Mouse (Mus musculus) kidney, embryonic 14.5 days (tissue): ENCODE results near the gene Pdgfa. TPM values are rescaled to one million over a fixed set of nuclear protein-coding genes. Genes with fewer than 3 reads are reported as not detected.
A peak's percentile ranks its signal among the peaks of the same experiment; 100 is the strongest.

ENCODE experiments used
- ATAC-seq: fragments of 200-750 bp; cut with Nextera tagmentation; 2 replicates; pipeline ENCODE4 v1.8.0; 2017; ENCODE audit warnings: moderate number of reproducible peaks, mild to moderate bottlenecking, moderate TSS enrichment, moderate library complexity; ENCODE audit not compliant: low FRiP score, low TSS enrichment
- H3K27ac ChIP-seq: fragments of 300-500 bp; sonication (generic); 2 replicates; pipeline ENCODE4 v1.5.1; 2014; ENCODE audit warnings: low read depth, mild to moderate bottlenecking, low read length, moderate library complexity, mixed read lengths
- H3K27me3 ChIP-seq: fragments of 300-500 bp; sonication (generic); 2 replicates; pipeline ENCODE4 v1.6.1; 2014; ENCODE audit warnings: mild to moderate bottlenecking, low read length; ENCODE audit not compliant: control insufficient read depth, insufficient read depth
- H3K36me3 ChIP-seq: fragments of 300-500 bp; sonication (generic); 2 replicates; pipeline ENCODE4 v1.6.1; 2014; ENCODE audit warnings: low read length, mixed read lengths; ENCODE audit not compliant: control insufficient read depth, insufficient read depth
- H3K4me1 ChIP-seq: fragments of 300-500 bp; sonication (generic); 2 replicates; pipeline ENCODE4 v1.6.1; 2014; ENCODE audit warnings: low read length, mixed read lengths; ENCODE audit not compliant: control insufficient read depth, insufficient read depth
- H3K4me2 ChIP-seq: fragments of 300-500 bp; sonication (generic); replicated peaks from 2 replicates; pipeline ENCODE4 v1.6.1; 2014; ENCODE audit warnings: low read depth, mild to moderate bottlenecking, low read length
- H3K4me3 ChIP-seq: fragments of 300-500 bp; sonication (generic); 2 replicates; pipeline ENCODE4 v1.5.1; 2014; ENCODE audit warnings: mild to moderate bottlenecking, low read length
- H3K9ac ChIP-seq: fragments of 300-500 bp; sonication (generic); 2 replicates; pipeline ENCODE4 v1.6.1; 2014; ENCODE audit warnings: low read depth, mild to moderate bottlenecking, low read length, moderate library complexity
- H3K9me3 ChIP-seq: fragments of 300-500 bp; sonication (generic); 2 replicates; pipeline ENCODE4 v1.6.1; 2016; ENCODE audit warnings: low read length; ENCODE audit not compliant: control insufficient read depth
- WGBS: fragments of 180-500 bp; shearing (Covaris S2); extraction: QIAGEN DNeasy Blood & Tissue Kit; methylation state at CpG from one replicate; pipeline ENCODE4 v1.1.7; 2014; 5-methylcytosine and 5-hydroxymethylcytosine counted together
- polyA plus RNA-seq: library from polyadenylated mRNA; unstranded; fragments of >200 nt; fragmentation: Nextera tagmentation; extraction: Ambion mirVana; gene quantifications from 2 replicates; pipeline ENCODE4 v1.2.1, GENCODE M21; 2014

Pdgfa gene
- polyA plus RNA-seq, 1 experiment from 2014 or later, result 57.7 TPM

DNA sequence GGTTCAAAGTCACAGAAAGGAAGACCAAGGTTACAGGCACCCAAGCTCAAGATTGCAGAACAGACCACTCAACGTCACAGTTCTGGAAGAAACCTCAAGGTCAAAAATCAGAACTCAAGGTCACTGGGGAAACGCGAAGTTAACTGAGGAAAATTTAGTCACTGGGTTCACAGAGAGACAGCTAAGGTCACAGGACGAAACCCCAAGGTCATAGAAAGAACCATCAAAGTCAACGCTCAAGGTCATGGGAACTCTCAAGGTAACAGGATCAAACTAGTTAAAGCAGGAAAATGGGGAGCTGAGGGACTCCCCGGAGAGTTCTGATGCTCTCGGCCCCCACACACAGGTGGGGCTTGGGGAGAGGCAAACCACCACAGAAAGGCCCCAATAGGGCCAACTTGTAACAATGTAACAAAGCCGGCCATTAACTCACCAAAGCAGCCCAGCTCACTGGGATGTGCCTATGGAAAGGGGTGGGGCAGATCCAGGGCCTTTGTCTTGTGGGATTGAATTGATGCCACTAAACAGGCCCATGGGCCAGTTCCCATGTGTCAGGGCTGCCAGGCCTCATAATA lies 22.2 kb downstream of the Pdgfa start:
- no peak for ATAC-seq
- H3K9ac ChIP-seq, result no peak overlapping the region
- H3K36me3 ChIP-seq, result peaks cover 19% of the 10 kb centered on the region; the same call in 1 of the 2 replicates
- no peaks in the 10 kb centered on the region for H3K9me3 ChIP-seq
- peaks cover 10% of the 10 kb centered on the region for H3K4me1 ChIP-seq
- H3K27me3 ChIP-seq, result no peaks in the 10 kb centered on the region
- H3K27ac ChIP-seq, result no peak overlapping the region
- no peak overlapping the region for H3K4me2 ChIP-seq
- WGBS, result 94% methylated on average over 8 of the region's 8 CpGs
- H3K4me3 ChIP-seq, result no peak overlapping the region

DNA sequence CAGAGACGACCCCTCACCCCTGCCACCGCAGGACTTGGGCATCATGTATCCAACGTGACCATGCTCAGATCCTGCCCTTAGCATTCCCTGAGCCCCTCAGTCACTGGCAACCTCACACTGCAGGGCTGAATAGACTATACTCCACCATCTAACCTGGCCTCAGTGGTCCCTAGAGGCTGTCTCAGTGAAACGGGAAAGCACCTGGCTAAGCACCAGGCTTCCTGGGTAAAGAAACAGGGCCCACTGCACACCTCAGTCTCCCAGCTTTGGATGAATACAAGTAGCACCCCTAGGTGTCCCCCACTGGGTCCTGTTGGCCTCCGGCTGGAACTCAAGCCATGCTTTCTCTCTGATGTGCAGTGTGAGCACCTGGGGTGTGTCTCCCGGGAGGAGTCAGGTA lies 23.7 kb downstream of the Pdgfa start:
- H3K9me3 ChIP-seq, result no peaks in the 10 kb centered on the region
- H3K4me3 ChIP-seq, result no peak overlapping the region
- no peak overlapping the region for H3K27ac ChIP-seq
- ATAC-seq, result no peak
- 76% methylated on average over 6 of the region's 6 CpGs for WGBS
- H3K4me2 ChIP-seq, result no peak overlapping the region
- H3K27me3 ChIP-seq, result no peaks in the 10 kb centered on the region
- H3K4me1 ChIP-seq, result peaks cover 2% of the 10 kb centered on the region
- peaks cover 7% of the 10 kb centered on the region; the same call in 1 of the 2 replicates for H3K36me3 ChIP-seq
- H3K9ac ChIP-seq, result no peak overlapping the region

GRCm38 (mm10) chr5:138971405-138971804 lies 25.8 kb downstream of the Pdgfa start:
- H3K27me3 ChIP-seq, result no peaks in the 10 kb centered on the region
- H3K9me3 ChIP-seq, result no peaks in the 10 kb centered on the region
- H3K36me3 ChIP-seq, result peaks cover 5% of the 10 kb centered on the region; the same call in 1 of the 2 replicates
- no peak overlapping the region for H3K9ac ChIP-seq
- H3K4me3 ChIP-seq, result no peak overlapping the region
- 82% methylated on average over 9 of the region's 9 CpGs for WGBS
- H3K27ac ChIP-seq, result no peak overlapping the region
- no peak for ATAC-seq
- H3K4me1 ChIP-seq, result no peaks in the 10 kb centered on the region
- H3K4me2 ChIP-seq, result no peak overlapping the region

GRCm38 (mm10) chr5:138970056-138970490 lies 27.1 kb downstream of the Pdgfa start:
- H3K4me1 ChIP-seq, result peaks cover 3% of the 10 kb centered on the region; the same call in 1 of the 2 replicates
- no peaks in the 10 kb centered on the region for H3K27me3 ChIP-seq
- no peak overlapping the region for H3K27ac ChIP-seq
- no peak overlapping the region for H3K9ac ChIP-seq
- H3K4me3 ChIP-seq, result no peak overlapping the region
- ATAC-seq, result no peak
- no peaks in the 10 kb centered on the region for H3K9me3 ChIP-seq
- no peak overlapping the region for H3K4me2 ChIP-seq
- WGBS, result 48% methylated on average over 7 of the region's 7 CpGs
- H3K36me3 ChIP-seq, result no peaks in the 10 kb centered on the region

DNA sequence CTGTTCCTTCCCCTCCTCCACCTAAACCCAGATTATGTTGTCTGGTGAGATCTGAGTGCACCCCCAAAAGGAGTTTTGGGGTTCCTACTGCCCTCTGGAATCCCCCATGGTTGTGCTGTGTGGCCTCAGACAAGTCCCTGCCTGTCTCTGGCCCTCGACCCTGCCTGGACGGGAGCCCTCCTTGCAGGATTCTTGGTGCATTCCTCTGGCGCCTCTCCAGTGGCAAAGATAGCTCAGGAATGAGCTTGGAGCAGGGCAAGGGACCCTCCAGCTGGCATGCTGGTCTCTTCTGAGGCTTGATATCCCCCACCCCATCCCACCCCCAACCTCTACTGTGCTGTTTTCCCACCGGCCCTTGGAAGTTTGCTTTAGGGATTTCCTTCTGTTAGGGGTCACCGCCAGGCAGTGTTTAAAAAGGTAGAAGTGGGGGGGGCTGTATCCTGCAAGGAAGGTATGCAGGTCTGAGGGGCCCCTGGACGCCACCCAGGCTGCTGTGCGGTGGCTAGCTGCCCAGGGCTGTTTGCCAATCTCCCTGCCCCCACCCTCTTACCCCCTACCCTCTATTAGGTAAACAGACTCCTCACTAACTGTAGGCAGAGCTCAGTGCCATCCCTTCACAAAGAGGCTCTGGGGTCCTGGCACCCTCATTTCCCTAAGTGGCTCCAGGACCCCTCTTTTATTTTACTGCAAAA lies 31.0 kb downstream of the Pdgfa start:
- no peaks in the 10 kb centered on the region for H3K36me3 ChIP-seq
- no peak overlapping the region for H3K4me3 ChIP-seq
- WGBS, result 52% methylated on average over 7 of the region's 7 CpGs
- ATAC-seq, result no peak
- peaks cover 3% of the 10 kb centered on the region; the same call in 1 of the 2 replicates for H3K4me1 ChIP-seq
- no peaks in the 10 kb centered on the region for H3K27me3 ChIP-seq
- no peak overlapping the region for H3K9ac ChIP-seq
- H3K27ac ChIP-seq, result no peak overlapping the region
- H3K4me2 ChIP-seq, result no peak overlapping the region
- H3K9me3 ChIP-seq, result no peaks in the 10 kb centered on the region

- Histone ChIP-seq H3K4me2 (no peak overlapping the region), H3K27ac (no peak overlapping the region), H3K4me1 (peaks cover 3% of the 10 kb centered on the region; the same call in 1 of the 2 replicates), H3K36me3 (no peaks in the 10 kb centered on the region), H3K9ac (no peak overlapping the region), H3K27me3 (no peaks in the 10 kb centered on the region), H3K9me3 (no peaks in the 10 kb centered on the region), H3K4me3 (no peak overlapping the region)
- ATAC-seq, result no peak
- 95% methylated on average over 2 of the region's 2 CpGs for WGBS
Measured at GRCm38 (mm10) chr5:138965590-138965989, 31.6 kb downstream of the Pdgfa start.

DNA sequence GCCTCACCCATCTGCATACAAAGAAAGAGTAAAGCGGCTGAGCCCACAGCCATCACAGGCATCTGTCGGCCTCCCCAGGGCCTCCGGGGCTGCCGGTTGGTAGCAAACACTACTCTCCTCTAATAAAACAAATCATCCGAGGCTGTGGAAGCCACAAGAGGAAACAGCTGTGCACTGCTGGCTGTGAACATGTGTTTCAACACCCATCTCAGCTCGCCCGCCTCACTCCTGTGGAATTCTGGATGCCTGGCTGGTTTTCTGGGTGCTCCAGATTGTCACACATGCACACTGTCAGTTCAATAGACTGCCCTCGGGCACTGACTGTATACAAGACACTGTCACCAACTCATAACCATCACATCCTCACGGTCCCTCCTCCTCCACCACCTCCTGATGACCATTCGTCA lies 40.7 kb downstream of the Pdgfa start:
- ATAC-seq, result peak; percentile 37; the same call in 1 of the 2 replicates
- no peaks in the 10 kb centered on the region for H3K9me3 ChIP-seq
- H3K4me3 ChIP-seq, result no peak overlapping the region
- 0 out of 2 replicates have a peak, but pooled peaks cover 10% of the 10 kb centered on the region for H3K4me1 ChIP-seq
- no peak overlapping the region for H3K9ac ChIP-seq
- H3K4me2 ChIP-seq, result no peak overlapping the region
- H3K27ac ChIP-seq, result no peak overlapping the region
- H3K36me3 ChIP-seq, result no peaks in the 10 kb centered on the region
- WGBS, result 32% methylated on average over 10 of the region's 10 CpGs
- no peaks in the 10 kb centered on the region; the same call in 1 of the 2 replicates for H3K27me3 ChIP-seq

DNA sequence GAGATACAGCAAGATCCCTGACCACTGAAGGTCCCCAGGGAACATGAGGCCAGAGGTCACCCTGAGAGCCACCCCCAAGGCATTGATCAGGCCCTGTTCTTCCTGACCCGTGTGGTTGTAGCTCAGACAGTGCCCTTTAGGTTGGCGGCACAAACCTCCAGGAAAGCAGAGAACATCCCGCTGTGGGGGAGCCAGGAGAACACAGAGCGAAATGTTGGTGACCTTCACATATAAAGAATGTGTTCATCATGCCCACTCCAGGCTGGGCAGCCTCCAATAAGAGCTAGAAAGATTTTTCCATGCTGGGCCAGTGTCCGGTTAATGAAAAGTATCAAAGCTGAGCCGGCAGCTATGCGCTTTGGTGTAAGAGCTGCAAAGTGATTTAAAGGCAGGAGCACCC lies 43.2 kb downstream of the Pdgfa start:
- no peak overlapping the region for H3K4me2 ChIP-seq
- no peaks in the 10 kb centered on the region for H3K9me3 ChIP-seq
- no peak for ATAC-seq
- H3K9ac ChIP-seq, result no peak overlapping the region
- 0 out of 2 replicates have a peak, but pooled peaks cover 10% of the 10 kb centered on the region for H3K4me1 ChIP-seq
- no peak overlapping the region for H3K4me3 ChIP-seq
- no peaks in the 10 kb centered on the region; the same call in 1 of the 2 replicates for H3K27me3 ChIP-seq
- H3K27ac ChIP-seq, result no peak overlapping the region
- H3K36me3 ChIP-seq, result no peaks in the 10 kb centered on the region
- WGBS, result 76% methylated on average over 7 of the region's 7 CpGs

DNA sequence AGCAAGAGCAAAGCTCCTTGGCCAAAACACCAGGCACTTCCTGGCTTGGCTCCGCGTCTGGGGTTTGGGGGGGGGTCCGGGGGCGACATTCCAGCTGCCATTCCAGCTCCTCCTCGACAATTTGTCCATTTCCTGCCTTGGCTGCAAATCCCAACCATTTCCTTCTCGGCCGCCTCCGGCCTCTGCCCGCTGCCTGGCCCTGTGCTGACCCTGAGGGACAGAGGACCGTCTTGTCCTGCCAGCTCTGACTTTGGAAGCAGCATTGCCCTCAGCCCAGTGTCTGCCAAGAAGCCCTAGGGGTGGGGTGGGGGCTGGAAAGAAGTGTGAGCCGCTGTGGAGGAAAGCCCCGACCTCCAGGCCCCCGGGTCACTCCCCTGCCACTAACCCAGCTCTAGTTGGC lies 44.2 kb downstream of the Pdgfa start:
- Histone ChIP-seq H3K36me3 (no peaks in the 10 kb centered on the region), H3K27me3 (no peaks in the 10 kb centered on the region; the same call in 1 of the 2 replicates), H3K27ac (no peak overlapping the region), H3K9ac (no peak overlapping the region), H3K4me1 (peaks cover 19% of the 10 kb centered on the region), H3K4me2 (no peak overlapping the region), H3K4me3 (no peak overlapping the region), H3K9me3 (no peaks in the 10 kb centered on the region)
- ATAC-seq, result no peak
- 43% methylated on average over 13 of the region's 13 CpGs for WGBS
